Mouse (Mus musculus): ENCODE measurements around the gene Vmp1. TPM values are rescaled to one million over a fixed set of nuclear protein-coding genes. Genes with fewer than 3 reads are reported as not detected.

The Vmp1 gene
- polyA plus RNA-seq, 1 experiment = 80.0 TPM

- no peak for DNase-seq (ENCODE audit: extremely low spot score in 1 of 2, low spot score in 1 of 2)
Observed at GRCm38 (mm10) chr11:86675520-86675919, 8.1 kb downstream of the Vmp1 start.

GRCm38 (mm10) chr11:86672772-86673171 lies 10.9 kb downstream of the Vmp1 start:
- no peak for DNase-seq (ENCODE audit: extremely low spot score in 1 of 2, low spot score in 1 of 2)

- DNase-seq (ENCODE audit: extremely low spot score in 1 of 2, low spot score in 1 of 2) = peak; percentile 50 to 76
Observed at GRCm38 (mm10) chr11:86671041-86671675, 12.5 kb downstream of the Vmp1 start.

- DNase-seq (ENCODE audit: extremely low spot score in 1 of 2, low spot score in 1 of 2) = no peak
Observed at GRCm38 (mm10) chr11:86668169-86668568, 15.5 kb downstream of the Vmp1 start.

GRCm38 (mm10) chr11:86667553-86667952 lies 16.1 kb downstream of the Vmp1 start:
- no peak for DNase-seq (ENCODE audit: extremely low spot score in 1 of 2, low spot score in 1 of 2)

GRCm38 (mm10) chr11:86664406-86664805 lies 19.2 kb downstream of the Vmp1 start:
- DNase-seq (ENCODE audit: extremely low spot score in 1 of 2, low spot score in 1 of 2) = no peak

- no peak for DNase-seq (ENCODE audit: extremely low spot score in 1 of 2, low spot score in 1 of 2)
Observed at GRCm38 (mm10) chr11:86663977-86664376, 19.7 kb downstream of the Vmp1 start.

- DNase-seq (ENCODE audit: extremely low spot score in 1 of 2, low spot score in 1 of 2) = no peak
Observed at GRCm38 (mm10) chr11:86662986-86663895, 20.4 kb downstream of the Vmp1 start.

GRCm38 (mm10) chr11:86657863-86658262 lies 25.8 kb downstream of the Vmp1 start:
- DNase-seq (ENCODE audit: extremely low spot score in 1 of 2, low spot score in 1 of 2) = no peak

- DNase-seq (ENCODE audit: extremely low spot score in 1 of 2, low spot score in 1 of 2) = no peak
Observed at GRCm38 (mm10) chr11:86656849-86657567, 26.6 kb downstream of the Vmp1 start.

GRCm38 (mm10) chr11:86655671-86656070 lies 28.0 kb downstream of the Vmp1 start:
- no peak for DNase-seq (ENCODE audit: extremely low spot score in 1 of 2, low spot score in 1 of 2)

- no peak for DNase-seq (ENCODE audit: extremely low spot score in 1 of 2, low spot score in 1 of 2)
Observed at GRCm38 (mm10) chr11:86654096-86654495, 29.5 kb downstream of the Vmp1 start.

- peak; percentile 25 to 84 for DNase-seq (ENCODE audit: extremely low spot score in 1 of 2, low spot score in 1 of 2)
Observed at GRCm38 (mm10) chr11:86653446-86653845, 30.2 kb downstream of the Vmp1 start.

GRCm38 (mm10) chr11:86652578-86652979 lies 31.1 kb downstream of the Vmp1 start:
- peak in 1 of 2 experiments; percentile 11 for DNase-seq (ENCODE audit: extremely low spot score in 1 of 2, low spot score in 1 of 2)

GRCm38 (mm10) chr11:86650676-86651075 lies 33.0 kb downstream of the Vmp1 start:
- no peak for DNase-seq (ENCODE audit: extremely low spot score in 1 of 2, low spot score in 1 of 2)

- DNase-seq (ENCODE audit: extremely low spot score in 1 of 2, low spot score in 1 of 2) = no peak
Observed at GRCm38 (mm10) chr11:86649542-86649941, 34.1 kb downstream of the Vmp1 start.

- DNase-seq (ENCODE audit: extremely low spot score in 1 of 2, low spot score in 1 of 2) = no peak
Observed at GRCm38 (mm10) chr11:86647706-86648447, 35.8 kb downstream of the Vmp1 start.

GRCm38 (mm10) chr11:86646885-86647459 lies 36.7 kb downstream of the Vmp1 start:
- DNase-seq (ENCODE audit: extremely low spot score in 1 of 2, low spot score in 1 of 2) = no peak

GRCm38 (mm10) chr11:86646136-86646834 lies 37.4 kb downstream of the Vmp1 start:
- peak in 1 of 2 experiments; percentile 31 for DNase-seq (ENCODE audit: extremely low spot score in 1 of 2, low spot score in 1 of 2)

Data from frontal cortex, adult 2 months (tissue).